Mouse (Mus musculus): Measurements from ENCODE around the gene Acbd3. TPM values are rescaled to one million over a fixed set of nuclear protein-coding genes. Genes with fewer than 3 reads are reported as not detected.

Gene Acbd3
- total RNA-seq, 2 experiments from 2014 or later: 32.7 to 34.9 TPM

- no peak for DNase-seq (ENCODE audit: extremely low spot score in 1 of 2, low spot score in 1 of 2)
Measured at GRCm38 (mm10) chr1:180781250-180781649, 55.4 kb downstream of the Acbd3 start.

GRCm38 (mm10) chr1:180782906-180783579 lies 57.2 kb downstream of the Acbd3 start:
- no peak for DNase-seq (ENCODE audit: extremely low spot score in 1 of 2, low spot score in 1 of 2)

GRCm38 (mm10) chr1:180783580-180783928 lies 57.7 kb downstream of the Acbd3 start:
- no peak for DNase-seq (ENCODE audit: extremely low spot score in 1 of 2, low spot score in 1 of 2)

- no peak for DNase-seq (ENCODE audit: extremely low spot score in 1 of 2, low spot score in 1 of 2)
Measured at GRCm38 (mm10) chr1:180791821-180792480, 66.1 kb downstream of the Acbd3 start.

DNA sequence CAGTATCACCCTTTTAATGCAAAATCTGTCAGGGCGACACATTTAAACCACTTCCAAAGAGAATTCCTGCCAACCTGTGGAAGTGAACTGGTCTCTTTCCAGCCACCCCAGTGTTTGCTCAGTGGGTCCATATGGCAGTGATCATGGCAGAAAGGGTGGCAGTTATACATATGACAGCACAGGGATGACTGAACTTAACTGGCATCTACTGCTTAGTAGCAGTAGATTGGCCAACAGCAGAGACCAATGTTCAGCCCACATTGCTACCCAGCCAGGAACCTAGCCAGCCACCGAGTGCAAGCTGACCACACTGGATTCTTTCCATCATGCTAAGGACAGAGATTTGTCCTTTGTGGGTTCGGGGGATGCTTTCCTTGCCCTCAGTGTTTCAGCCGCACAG lies 67.0 kb downstream of the Acbd3 start:
- no peak for DNase-seq (ENCODE audit: extremely low spot score in 1 of 2, low spot score in 1 of 2)

DNA sequence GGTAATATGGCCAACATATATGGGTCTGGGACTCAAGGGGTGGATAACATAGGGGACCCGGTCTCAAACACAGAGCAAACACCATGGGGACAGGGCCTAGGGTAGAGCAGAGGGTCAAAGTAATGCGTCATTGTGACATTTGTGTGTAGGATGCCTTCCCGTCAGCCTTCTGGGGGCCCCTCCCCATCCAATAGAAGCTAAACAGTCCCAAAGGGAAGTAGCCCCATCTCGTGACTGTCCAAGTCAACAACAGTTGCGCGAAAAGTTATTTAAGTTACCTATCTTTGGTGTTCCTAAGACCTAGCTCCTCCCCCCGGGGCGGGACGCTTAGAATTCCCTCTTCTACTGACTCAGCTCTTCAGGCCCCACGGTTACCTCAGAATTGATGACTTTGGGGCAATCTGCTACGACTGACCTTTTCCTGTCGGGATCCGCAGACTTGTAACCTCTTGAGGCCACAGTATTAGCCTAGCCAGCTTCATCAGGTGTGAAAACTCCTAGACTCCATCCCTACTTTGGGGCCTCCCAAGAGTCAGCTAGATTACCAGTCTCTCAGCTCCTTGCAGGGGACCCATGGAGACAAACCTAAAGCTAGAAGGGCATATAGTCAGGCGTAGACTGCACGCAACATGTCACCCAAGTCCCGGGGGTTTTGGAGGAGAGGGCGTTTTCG lies 67.7 kb downstream of the Acbd3 start:
- no peak for DNase-seq (ENCODE audit: extremely low spot score in 1 of 2, low spot score in 1 of 2)

- no peak for DNase-seq (ENCODE audit: extremely low spot score in 1 of 2, low spot score in 1 of 2)
Measured at GRCm38 (mm10) chr1:180794170-180794569, 68.3 kb downstream of the Acbd3 start.

GRCm38 (mm10) chr1:180798660-180799059 lies 72.8 kb downstream of the Acbd3 start:
- DNase-seq (ENCODE audit: extremely low spot score in 1 of 2, low spot score in 1 of 2): no peak

- DNase-seq (ENCODE audit: extremely low spot score in 1 of 2, low spot score in 1 of 2): no peak
Measured at GRCm38 (mm10) chr1:180799253-180799652, 73.4 kb downstream of the Acbd3 start.

DNA sequence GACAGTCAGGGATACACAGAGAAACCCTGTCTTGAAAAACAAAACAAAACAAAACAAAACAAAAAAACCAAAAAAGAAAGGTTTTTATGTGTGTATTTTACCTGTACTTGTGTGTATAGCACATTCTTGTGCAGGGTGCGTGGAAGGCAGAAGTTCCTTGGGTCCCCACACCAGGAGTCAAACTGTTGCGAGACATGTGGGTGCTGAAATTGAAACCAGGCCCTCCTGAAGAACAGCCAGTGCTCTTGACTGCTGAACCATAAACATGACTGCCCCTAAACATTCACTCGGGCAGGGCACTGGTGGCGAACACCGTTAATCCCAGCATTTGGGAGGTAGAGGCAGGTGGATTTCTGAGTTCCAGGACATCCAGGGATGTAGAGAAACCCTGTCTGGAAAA lies 74.2 kb downstream of the Acbd3 start:
- no peak for DNase-seq (ENCODE audit: extremely low spot score in 1 of 2, low spot score in 1 of 2)

- no peak for DNase-seq (ENCODE audit: extremely low spot score in 1 of 2, low spot score in 1 of 2)
Measured at GRCm38 (mm10) chr1:180800814-180801213, 75.0 kb downstream of the Acbd3 start.

DNA sequence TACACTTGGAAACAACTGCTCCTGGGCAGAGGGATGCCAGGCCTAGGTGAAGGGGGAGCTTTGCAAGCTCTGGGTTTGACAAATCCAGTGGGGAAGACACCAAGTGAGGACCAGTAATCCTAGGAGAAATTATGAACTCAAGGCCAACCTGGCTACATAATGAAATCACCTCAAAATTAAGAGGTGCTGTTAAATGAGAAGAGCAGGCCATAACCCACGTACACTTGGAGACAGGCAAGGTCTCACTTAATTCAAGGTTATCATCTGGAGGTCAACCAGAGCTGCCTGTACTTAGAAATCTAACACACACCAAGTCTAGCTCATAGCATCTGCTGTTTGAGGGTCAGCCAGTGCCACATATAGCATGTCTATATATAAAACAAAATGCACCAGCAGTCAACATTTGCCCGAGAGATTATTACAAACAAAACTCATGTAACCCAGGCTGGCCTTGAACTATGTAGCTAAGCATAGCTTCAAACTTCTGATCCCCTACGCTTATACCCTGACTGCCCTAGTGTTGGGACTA lies 75.7 kb downstream of the Acbd3 start:
- DNase-seq (ENCODE audit: extremely low spot score in 1 of 2, low spot score in 1 of 2): no peak

Other genes starting within 250 kb of the Acbd3 start
- gene Stum, start 242.5 kb upstream of the Acbd3 start, total RNA-seq (2021): 100 to 1,000 TPM; 309 to 310 TPM
- gene Parp1, start 157.1 kb upstream of the Acbd3 start, total RNA-seq (2021): 100 to 1,000 TPM; 148 to 156 TPM
- 1 to 10 TPM; 4.6 TPM for gene Lin9, start 84.9 kb upstream of the Acbd3 start, total RNA-seq (2021)
- gene Mixl1, start 29.0 kb upstream of the Acbd3 start, total RNA-seq (2021): not detected
- 100 to 1,000 TPM; 388 to 399 TPM for gene H3f3a, start 87.9 kb downstream of the Acbd3 start, total RNA-seq (2021)
- gene Sde2, start 125.1 kb downstream of the Acbd3 start, total RNA-seq (2021): 10 to 100 TPM; 20.6 to 23.4 TPM
- gene Lefty2, start 167.1 kb downstream of the Acbd3 start, total RNA-seq (2021): 1 to 10 TPM; 3.0 to 4.2 TPM
- 10 to 100 TPM; 40.0 to 48.0 TPM for gene Pycr2, start 178.2 kb downstream of the Acbd3 start, total RNA-seq (2021)
- gene Lefty1, start 209.0 kb downstream of the Acbd3 start, total RNA-seq (2021): 10 to 100 TPM; 11.2 to 12.4 TPM
- gene Tmem63a, start 216.3 kb downstream of the Acbd3 start, total RNA-seq (2021): 10 to 100 TPM; 18.7 to 18.9 TPM

All from layer of hippocampus, postnatal 25 days (tissue).